Mouse (Mus musculus) spleen, postnatal 10 days (tissue): Measurements from ENCODE around the gene Havcr2.
"Not testable (repeated sequence)": the region's sequence is repeated elsewhere in the genome, so short reads cannot be mapped to it uniquely, and the experiment has no call there.

Source experiments
- DNase-seq, 2 experiments: peaks; one replicate each; pipeline ENCODE4 v3.0.0; 2021 to 2022; ENCODE audit warnings: low spot score in 2 of 2

Gene Havcr2

DNA sequence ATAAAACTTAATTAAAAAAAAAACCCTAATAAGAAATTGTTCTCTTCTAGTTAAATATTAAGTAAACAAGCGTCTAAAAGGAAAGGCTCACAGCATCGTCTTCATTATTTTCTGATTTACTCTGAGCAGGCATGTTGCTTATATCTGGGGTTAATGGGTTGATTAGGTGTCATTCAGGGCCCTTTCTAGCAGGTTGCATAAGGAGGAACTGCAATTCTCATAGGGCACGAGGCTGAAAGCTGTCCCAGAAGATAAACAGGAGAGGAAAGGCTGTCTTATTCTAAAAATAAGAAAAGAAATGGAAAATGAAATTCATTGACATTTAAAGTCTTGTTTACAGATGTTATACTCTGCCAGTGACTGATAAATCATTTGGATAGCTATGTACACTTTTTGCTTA lies 5.2 kb downstream of the Havcr2 start:
- no peak for DNase-seq

DNA sequence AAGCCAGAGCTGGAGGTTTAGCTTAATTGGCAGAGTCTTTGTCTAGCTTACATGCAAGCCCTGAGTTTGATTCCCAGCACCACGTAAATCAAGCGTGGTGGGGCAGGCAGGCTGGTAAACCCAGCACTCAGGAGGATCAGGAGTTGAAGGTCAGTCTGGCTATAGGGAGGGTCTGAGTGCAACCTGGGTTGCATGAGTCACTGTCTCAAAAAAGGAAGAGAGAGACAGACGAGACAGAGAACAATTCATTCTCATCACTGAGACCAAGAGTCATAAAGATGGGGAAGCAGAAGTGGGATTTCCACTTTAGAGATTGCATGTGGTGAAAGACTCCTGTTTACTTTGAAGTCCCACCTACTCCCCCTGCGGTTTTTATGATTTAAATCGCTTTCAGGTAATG lies 6.6 kb downstream of the Havcr2 start:
- no peak for DNase-seq

DNA sequence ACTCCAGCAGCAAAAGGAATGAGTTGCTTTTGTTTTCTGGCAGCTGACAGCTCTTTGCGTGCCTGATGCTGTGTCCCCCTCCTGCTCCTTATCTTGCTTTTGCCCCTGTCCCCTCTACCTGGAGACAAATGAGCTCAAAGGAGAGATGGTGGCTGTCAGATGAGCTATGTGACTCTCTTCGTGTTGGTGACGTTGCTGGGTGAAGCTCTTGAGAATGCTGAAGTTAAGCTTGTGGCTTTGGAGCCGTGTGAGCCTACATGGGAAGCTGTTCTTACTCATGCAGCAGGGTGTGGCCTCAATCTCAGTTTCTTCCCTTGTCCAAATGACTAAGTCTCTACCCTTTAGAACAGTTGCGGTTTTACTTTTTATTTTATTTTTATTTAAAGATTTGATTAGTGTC lies 7.2 kb downstream of the Havcr2 start:
- DNase-seq, result no peak

DNA sequence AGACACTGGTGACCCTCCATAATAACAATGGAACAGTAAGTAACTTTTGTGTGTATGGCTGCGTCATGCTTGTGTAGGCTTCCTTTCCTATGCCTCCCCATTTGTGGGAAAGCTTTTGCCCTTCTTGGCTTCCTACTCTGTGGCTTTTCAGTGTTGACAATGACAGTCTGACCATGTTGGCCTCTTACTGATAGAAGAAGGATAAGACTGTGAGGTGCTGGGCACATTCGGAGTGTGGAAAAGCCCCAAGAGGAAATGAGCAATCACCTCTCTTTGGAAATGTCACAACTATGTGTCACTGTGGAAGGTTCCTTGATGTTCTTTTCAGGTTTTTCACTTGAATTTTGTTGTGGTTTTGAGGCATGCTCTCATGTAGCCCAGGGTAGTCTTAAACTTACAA lies 12.1 kb downstream of the Havcr2 start:
- no peak for DNase-seq

DNA sequence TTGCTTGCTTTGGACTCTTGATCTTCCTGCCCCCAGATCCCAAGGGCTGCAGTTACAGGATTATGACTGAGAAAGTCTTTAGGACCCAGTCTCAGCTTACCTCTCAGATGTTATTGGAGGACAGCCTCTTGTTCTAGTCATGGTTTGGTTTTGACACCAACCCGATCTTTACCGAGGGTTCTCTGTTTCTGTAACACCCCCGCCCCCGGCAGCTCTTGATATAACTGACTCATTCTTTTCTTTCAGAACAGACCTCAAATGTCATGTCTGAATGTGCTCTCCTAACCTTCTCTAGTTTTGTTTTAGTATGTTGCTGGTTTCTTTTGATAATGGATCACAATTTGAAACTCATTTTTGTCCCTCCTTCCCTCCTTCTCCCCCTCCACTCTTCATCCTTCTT lies 19.5 kb downstream of the Havcr2 start:
- no peak for DNase-seq

DNA sequence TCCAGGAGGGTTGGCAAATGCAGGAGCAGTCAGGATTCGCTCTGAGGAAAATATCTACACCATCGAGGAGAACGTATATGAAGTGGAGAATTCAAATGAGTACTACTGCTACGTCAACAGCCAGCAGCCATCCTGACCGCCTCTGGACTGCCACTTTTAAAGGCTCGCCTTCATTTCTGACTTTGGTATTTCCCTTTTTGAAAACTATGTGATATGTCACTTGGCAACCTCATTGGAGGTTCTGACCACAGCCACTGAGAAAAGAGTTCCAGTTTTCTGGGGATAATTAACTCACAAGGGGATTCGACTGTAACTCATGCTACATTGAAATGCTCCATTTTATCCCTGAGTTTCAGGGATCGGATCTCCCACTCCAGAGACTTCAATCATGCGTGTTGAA lies 24.6 kb downstream of the Havcr2 start:
- no peak for DNase-seq

DNA sequence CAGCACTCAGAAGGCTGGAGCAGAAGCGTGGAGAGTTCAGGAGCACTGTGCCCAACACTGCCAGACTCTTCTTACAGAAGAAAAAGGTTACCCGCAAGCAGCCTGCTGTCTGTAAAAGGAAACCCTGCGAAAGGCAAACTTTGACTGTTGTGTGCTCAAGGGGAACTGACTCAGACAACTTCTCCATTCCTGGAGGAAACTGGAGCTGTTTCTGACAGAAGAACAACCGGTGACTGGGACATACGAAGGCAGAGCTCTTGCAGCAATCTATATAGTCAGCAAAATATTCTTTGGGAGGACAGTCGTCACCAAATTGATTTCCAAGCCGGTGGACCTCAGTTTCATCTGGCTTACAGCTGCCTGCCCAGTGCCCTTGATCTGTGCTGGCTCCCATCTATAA lies 25.8 kb downstream of the Havcr2 start:
- DNase-seq, result no peak

DNA sequence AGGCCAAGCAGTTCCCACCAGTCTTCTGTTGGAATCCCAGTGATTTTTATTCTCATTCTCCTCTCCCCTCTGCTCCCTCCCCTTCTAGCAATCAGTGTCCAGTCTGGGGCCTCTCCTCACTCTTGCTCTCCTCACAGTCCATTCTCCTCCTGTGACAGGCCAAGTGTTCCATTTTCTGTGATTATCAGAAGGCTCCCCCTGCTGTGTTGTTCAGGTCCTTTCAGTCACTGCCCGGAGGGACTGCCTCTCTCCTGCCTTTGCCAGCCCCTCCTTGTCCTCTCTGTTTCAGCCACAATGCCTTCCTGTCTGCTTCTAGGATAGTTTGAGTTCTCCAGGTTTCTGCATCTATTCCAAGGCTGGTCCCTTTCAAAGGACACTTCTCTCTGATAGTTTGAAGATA lies 33.5 kb downstream of the Havcr2 start:
- no peak for DNase-seq

DNA sequence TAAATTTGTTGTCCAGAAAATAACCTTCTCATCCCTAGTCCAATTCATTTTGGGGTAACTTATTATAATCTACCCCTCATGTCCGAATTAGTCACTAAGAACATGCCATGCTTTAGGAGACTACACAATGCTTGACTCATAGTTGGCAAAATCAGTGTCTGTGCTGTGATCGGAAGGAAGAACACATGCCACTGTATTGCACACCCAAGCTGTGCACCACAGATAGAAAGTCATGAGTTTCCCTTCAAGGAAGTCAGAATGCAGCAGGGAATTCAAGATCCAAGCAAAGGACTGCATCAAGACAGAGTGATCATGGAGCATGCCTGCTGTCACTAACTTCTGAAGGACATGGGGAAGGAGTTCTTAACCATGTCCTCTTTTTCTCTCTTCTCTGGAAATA lies 33.9 kb downstream of the Havcr2 start:
- no peak for DNase-seq

DNA sequence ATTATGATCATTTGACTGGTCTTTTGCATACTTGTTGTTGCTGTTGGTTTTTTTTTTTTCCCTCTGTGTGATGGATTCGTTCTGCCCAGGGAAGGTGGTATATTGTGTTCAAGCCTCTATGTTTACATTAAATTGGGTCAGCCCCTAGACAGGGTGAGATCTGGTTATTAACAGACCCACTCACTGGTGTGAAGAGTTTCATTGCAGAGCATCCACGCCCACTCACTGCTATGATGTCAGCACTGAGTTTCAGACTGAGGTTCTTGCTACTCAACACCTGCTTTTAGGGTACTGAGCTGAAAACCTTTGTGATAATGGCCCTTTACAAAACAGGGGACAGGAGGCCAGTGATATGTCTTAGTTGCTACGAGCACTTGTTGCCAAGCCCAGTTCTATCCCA lies 52.4 kb downstream of the Havcr2 start:
- DNase-seq, result no peak

DNA sequence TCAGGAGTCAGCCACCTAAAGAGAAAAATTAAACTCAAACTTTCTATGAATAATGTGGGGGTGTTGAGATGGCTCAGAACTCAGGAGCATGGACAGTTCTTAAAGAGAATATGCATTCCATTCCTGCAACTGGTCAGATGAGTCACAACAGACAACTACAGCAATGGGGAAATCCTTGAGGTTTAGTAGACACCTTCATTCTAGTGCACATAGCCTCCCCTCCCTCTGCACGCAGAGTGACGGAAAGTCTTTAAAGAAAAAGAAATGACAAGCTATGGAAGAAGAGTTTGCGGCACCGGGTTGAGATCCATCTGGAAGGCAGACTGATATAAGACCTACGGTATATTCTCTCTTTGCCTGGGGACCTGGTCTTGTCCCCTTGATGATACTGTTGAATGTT lies 55.2 kb downstream of the Havcr2 start:
- DNase-seq, result no peak

DNA sequence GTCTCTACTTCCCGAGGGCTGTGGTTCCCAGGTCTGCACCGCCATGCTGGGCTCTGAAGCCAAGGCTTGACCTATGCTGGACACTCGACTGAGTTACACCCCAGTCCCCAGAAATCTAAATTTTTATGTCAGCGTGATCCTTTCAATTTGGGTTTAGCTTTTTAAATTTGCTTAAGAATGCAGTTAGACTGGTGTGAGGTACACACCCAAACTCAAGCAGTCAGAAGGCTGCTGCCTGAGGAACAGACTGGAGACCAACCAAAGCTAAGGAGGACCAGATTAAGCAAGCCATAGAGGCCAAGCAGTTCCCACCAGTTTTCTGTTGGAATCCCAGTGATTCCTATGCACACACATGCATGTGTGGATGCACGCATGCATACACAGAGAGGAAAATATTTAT lies 66.6 kb downstream of the Havcr2 start:
- not testable (repeated sequence) for DNase-seq

DNA sequence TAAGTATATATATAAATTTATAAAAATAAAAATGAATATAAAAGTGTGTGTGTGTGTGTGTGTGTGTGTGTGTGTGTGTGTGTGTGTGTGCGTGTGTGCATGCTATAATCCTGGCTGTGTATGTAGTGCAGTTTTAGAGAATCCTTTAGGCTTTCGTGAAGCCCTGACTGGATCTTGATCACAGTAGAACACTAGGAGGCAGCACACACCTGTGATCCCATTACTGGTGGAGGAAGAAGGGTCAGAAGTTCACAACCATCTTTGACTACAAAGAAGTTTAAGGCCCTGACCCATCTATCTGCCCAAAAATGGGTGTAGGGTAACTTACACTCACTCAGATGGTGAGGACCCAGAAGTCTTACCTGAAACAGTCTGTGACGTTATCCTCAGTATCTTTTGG lies 68.0 kb downstream of the Havcr2 start:
- DNase-seq, result no peak

DNA sequence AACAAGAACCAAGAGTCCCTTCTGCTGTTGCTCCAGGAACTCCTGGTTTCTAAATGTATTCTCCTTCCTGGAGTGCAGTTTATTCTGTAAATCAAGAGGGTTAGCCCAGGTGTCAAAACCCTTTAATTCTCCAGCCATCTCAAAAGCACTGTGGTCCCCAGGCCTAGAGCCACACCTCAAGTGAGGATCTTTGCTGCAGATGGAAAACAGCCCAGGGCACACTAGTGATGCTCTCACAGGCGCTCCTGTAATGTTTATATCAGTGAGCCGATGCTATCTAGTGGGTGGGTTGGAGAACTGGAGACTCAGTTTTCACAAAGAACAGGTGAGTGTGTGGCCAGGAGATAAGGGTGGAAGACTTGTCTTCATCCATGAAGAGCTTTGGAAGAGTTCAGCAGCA lies 69.2 kb downstream of the Havcr2 start, which contains the start of gene Gm12169:
Gene Gm12169, plus strand, starts transcription at position 301 of the 400 bp plus-strand sequence.
- DNase-seq, result no peak

DNA sequence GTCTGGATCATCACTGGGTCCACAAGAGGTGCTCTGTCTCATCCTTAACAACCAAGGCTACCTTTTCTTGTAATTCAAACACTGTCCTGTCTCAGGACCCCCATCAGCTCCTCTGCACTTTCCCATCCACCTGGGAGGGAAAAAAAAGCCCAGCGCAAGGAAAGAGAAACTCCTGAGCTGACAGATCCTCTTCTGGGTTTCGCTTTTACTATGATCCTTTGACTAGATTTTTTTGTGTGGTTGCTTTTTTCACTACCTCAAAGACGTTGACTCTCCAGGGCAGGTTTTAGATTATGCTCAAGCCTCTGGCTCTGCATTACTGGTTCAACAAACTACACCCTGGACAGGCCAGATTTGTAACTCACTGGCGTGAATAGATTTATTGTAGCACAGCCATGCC lies 75.4 kb downstream of the Havcr2 start:
- no peak for DNase-seq
